In the genomic region with DNA sequence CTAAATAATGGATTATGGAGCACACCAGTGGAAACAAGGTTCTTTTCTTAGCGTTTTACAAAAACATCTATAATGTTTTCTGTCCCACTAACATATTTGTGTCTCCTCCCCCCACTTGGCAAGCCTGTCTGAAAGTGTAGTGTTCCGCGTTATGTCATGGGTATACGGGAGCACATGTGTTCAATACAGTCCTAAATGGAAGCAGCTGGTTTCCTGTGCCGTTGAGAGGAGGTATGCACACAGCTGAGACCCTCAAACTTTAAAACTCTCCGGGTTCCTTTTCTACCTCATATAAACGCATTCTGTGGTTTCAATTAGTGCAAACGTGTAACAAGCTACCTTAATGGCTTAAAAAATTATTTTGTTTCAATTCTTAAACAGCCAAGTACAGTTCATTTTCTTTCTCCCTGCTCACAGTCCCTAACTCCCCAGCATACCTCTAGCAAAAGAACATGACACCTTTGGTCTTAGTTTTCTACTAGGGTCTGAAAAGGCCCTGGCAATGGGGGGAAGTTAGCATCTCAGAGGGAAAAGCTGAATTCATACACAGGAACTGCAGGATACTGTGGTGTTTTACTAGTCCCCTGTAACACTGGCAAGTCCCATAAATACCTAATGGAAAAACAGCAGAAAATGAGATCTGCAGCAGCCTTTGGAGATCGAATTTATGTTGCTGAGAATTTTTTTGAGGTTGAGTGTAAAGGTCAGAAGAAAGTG, we compare ENCODE assay signal across 17 mouse cellular contexts.
DNase-seq lines count a peak whose midpoint lies in the region; ATAC-seq and TF ChIP-seq lines count a peak whose summit lies in the region.
"Had no signal": no experiment of that assay in that cellular context is flagged by ENCODE, and none has a peak within 500 bp of the region (broad histone marks: within the 10 kb centered on the region; RNA-seq: fewer than 3 reads in every experiment).

No protein-coding gene starts in this region.

- H3K27ac ChIP-seq in heart, postnatal 0 days (ENCODE audit: low read depth) = peak overlapping the region; percentile 20; the same call in 1 of the 2 replicates
- no peak overlapping the region for H3K27ac ChIP-seq in heart, adult 2 months
- H3K27ac ChIP-seq in embryonic facial prominence, embryonic 11.5 days (replicated peaks; ENCODE audit: low read depth, low read length) = peak overlapping the region; percentile 65
- H3K27ac ChIP-seq in limb, embryonic 13.5 days = peak overlapping the region; percentile 82
- no peak overlapping the region for H3K27ac ChIP-seq in kidney, embryonic 14.5 days (ENCODE audit: low read depth, low read length)
- H3K27ac ChIP-seq: hindbrain, postnatal 0 days; kidney, embryonic 15.5 days; liver, embryonic 15.5 days; midbrain, embryonic 12.5 days had no signal

- H3K27me3 ChIP-seq in heart, postnatal 0 days (ENCODE audit: control insufficient read depth, insufficient read depth, low read length) = no peaks in the 10 kb centered on the region
- H3K27me3 ChIP-seq in heart, adult 2 months (ENCODE audit: control insufficient read depth, insufficient read depth, low read length) = no peaks in the 10 kb centered on the region
- H3K27me3 ChIP-seq in embryonic facial prominence, embryonic 11.5 days (ENCODE audit: control insufficient read depth, insufficient read depth, low read length) = no peaks in the 10 kb centered on the region
- no peaks in the 10 kb centered on the region for H3K27me3 ChIP-seq in limb, embryonic 13.5 days
- H3K27me3 ChIP-seq in kidney, embryonic 14.5 days (ENCODE audit: control insufficient read depth, insufficient read depth, low read length) = no peaks in the 10 kb centered on the region
- H3K27me3 ChIP-seq: kidney, embryonic 15.5 days; liver, embryonic 15.5 days; midbrain, embryonic 12.5 days had no signal

- H3K9ac ChIP-seq in heart, postnatal 0 days (replicated peaks; ENCODE audit: low read depth, low read length) = no peak overlapping the region
- H3K9ac ChIP-seq in heart, adult 2 months (ENCODE audit: low read depth, low read length) = no peak overlapping the region
- H3K9ac ChIP-seq in embryonic facial prominence, embryonic 11.5 days (replicated peaks; ENCODE audit: low read length) = no peak overlapping the region
- no peak overlapping the region for H3K9ac ChIP-seq in limb, embryonic 13.5 days
- H3K9ac ChIP-seq in kidney, embryonic 14.5 days (ENCODE audit: low read depth, low read length) = no peak overlapping the region
- H3K9ac ChIP-seq: kidney, embryonic 15.5 days; liver, embryonic 15.5 days; midbrain, embryonic 12.5 days had no signal

- no peaks in the 10 kb centered on the region for H3K79me2 ChIP-seq in heart, adult 2 months (replicated peaks; ENCODE audit: control insufficient read depth, insufficient read depth, low read length)

- intact Hi-C loops in heart, adult 2 months (cut with DNase I) = no loop called here

- ATAC-seq in heart, postnatal 0 days (ENCODE audit: insufficient read depth, low read depth) = no peak
- ATAC-seq in embryonic facial prominence, embryonic 11.5 days (replicated peaks; ENCODE audit: insufficient number of reproducible peaks, low FRiP score, low TSS enrichment, low read depth) = peak; percentile 80
- ATAC-seq in limb, embryonic 13.5 days (ENCODE audit: low FRiP score, low read depth) = peak; percentile 94
- ATAC-seq in kidney, embryonic 14.5 days (ENCODE audit: low FRiP score, low TSS enrichment) = no peak
- ATAC-seq: hindbrain, postnatal 0 days had no signal

- DNase-seq in heart, postnatal 0 days (ENCODE audit: low spot score) = no peak
- DNase-seq in heart, adult 2 months = no peak
- DNase-seq in embryonic facial prominence, embryonic 11.5 days (ENCODE audit: low spot score) = peak; percentile 93
- peak; percentile 34 for DNase-seq in thymus, postnatal 4 days
- DNase-seq in retina, postnatal 1 day = no peak
- DNase-seq: adrenal gland, postnatal 14 days; B cell, adult 2 months; cerebellum, postnatal 25 days; gastrocnemius, postnatal 10 days; right cerebral cortex, postnatal 25 days had no signal

- peaks cover 17% of the 10 kb centered on the region for H3K4me1 ChIP-seq in heart, postnatal 0 days (ENCODE audit: control insufficient read depth, insufficient read depth)
- no peaks in the 10 kb centered on the region for H3K4me1 ChIP-seq in heart, adult 2 months (ENCODE audit: control insufficient read depth, insufficient read depth, low read length)
- H3K4me1 ChIP-seq in embryonic facial prominence, embryonic 11.5 days (ENCODE audit: control insufficient read depth, insufficient read depth, low read length) = no peaks in the 10 kb centered on the region
- H3K4me1 ChIP-seq in limb, embryonic 13.5 days = peaks cover 51% of the 10 kb centered on the region
- no peaks in the 10 kb centered on the region for H3K4me1 ChIP-seq in kidney, embryonic 14.5 days (ENCODE audit: control insufficient read depth, insufficient read depth, low read length)
- H3K4me1 ChIP-seq: liver, embryonic 15.5 days had no signal

- TF ChIP-seq POLR2A in heart, adult 2 months (IDR thresholded peaks at IDR 0.05; ENCODE audit: insufficient read depth, low read depth, low read length) = no peak

- no peaks in the 10 kb centered on the region for H3K36me3 ChIP-seq in heart, postnatal 0 days (replicated peaks; ENCODE audit: control insufficient read depth, insufficient read depth, low read length)
- peaks cover 2% of the 10 kb centered on the region; the same call in 1 of the 2 replicates for H3K36me3 ChIP-seq in heart, adult 2 months (ENCODE audit: control insufficient read depth, insufficient read depth, low read length)
- H3K36me3 ChIP-seq in embryonic facial prominence, embryonic 11.5 days (replicated peaks; ENCODE audit: control insufficient read depth, insufficient read depth, low read depth, low read length) = no peaks in the 10 kb centered on the region
- H3K36me3 ChIP-seq in limb, embryonic 13.5 days = no peaks in the 10 kb centered on the region
- H3K36me3 ChIP-seq in kidney, embryonic 14.5 days (ENCODE audit: control insufficient read depth, insufficient read depth, low read length) = no peaks in the 10 kb centered on the region
- H3K36me3 ChIP-seq: kidney, embryonic 15.5 days; liver, embryonic 15.5 days; midbrain, embryonic 12.5 days had no signal

- H3K9me3 ChIP-seq in heart, postnatal 0 days (replicated peaks; ENCODE audit: control insufficient read depth, low read length) = no peaks in the 10 kb centered on the region
- H3K9me3 ChIP-seq in embryonic facial prominence, embryonic 11.5 days (replicated peaks; ENCODE audit: control insufficient read depth, low read length) = no peaks in the 10 kb centered on the region
- no peaks in the 10 kb centered on the region for H3K9me3 ChIP-seq in limb, embryonic 13.5 days
- H3K9me3 ChIP-seq in kidney, embryonic 14.5 days (ENCODE audit: control insufficient read depth, low read length) = no peaks in the 10 kb centered on the region
- H3K9me3 ChIP-seq: G1E; kidney, embryonic 15.5 days; liver, embryonic 15.5 days; midbrain, embryonic 12.5 days had no signal

- no peak overlapping the region for H3K4me3 ChIP-seq in heart, postnatal 0 days (ENCODE audit: low read depth, low read length)
- H3K4me3 ChIP-seq in heart, adult 2 months = no peak overlapping the region
- H3K4me3 ChIP-seq in embryonic facial prominence, embryonic 11.5 days (ENCODE audit: low read depth, low read length) = no peak overlapping the region
- no peak overlapping the region for H3K4me3 ChIP-seq in limb, embryonic 13.5 days
- no peak overlapping the region for H3K4me3 ChIP-seq in kidney, embryonic 14.5 days (ENCODE audit: low read length)
- H3K4me3 ChIP-seq: kidney, embryonic 15.5 days; liver, embryonic 15.5 days; midbrain, embryonic 12.5 days had no signal

- TF ChIP-seq EP300 in heart, postnatal 0 days (IDR thresholded peaks at IDR 0.05; ENCODE audit: low read depth) = no peak
- no peak for TF ChIP-seq EP300 in heart, adult 2 months (IDR thresholded peaks at IDR 0.05; ENCODE audit: insufficient read depth, low read depth, low read length)

- TF ChIP-seq CTCF in heart, postnatal 0 days (IDR thresholded peaks at IDR 0.05; ENCODE audit: low read depth) = no peak
- TF ChIP-seq CTCF in heart, adult 2 months (IDR thresholded peaks at IDR 0.05) = no peak

- H3K4me2 ChIP-seq in heart, postnatal 0 days (ENCODE audit: low read depth, low read length) = no peak overlapping the region
- no peak overlapping the region for H3K4me2 ChIP-seq in embryonic facial prominence, embryonic 11.5 days (ENCODE audit: low read depth, low read length)
- peak overlapping the region; percentile 30; the same call in 1 of the 2 replicates for H3K4me2 ChIP-seq in limb, embryonic 13.5 days (replicated peaks)
- H3K4me2 ChIP-seq in kidney, embryonic 14.5 days (replicated peaks; ENCODE audit: low read depth, low read length) = no peak overlapping the region
- H3K4me2 ChIP-seq: kidney, embryonic 15.5 days; liver, embryonic 15.5 days; midbrain, embryonic 12.5 days had no signal

- 78% methylated on average over 9 of the region's 9 CpGs for WGBS in heart, postnatal 0 days
- 74% methylated on average over 9 of the region's 9 CpGs for WGBS in heart, adult 2 months
- 27% methylated on average over 9 of the region's 9 CpGs for WGBS in embryonic facial prominence, embryonic 11.5 days
- WGBS in limb, embryonic 13.5 days = 11% methylated on average over 9 of the region's 9 CpGs
- 71% methylated on average over 9 of the region's 9 CpGs for WGBS in kidney, embryonic 14.5 days

Comparison
In these comparisons a context has a peak if more than half of its experiments do, and no peak if none do; other contexts are left out.
1. H3K27ac ChIP-seq: peak in heart, postnatal 0 days (single experiment), embryonic facial prominence, embryonic 11.5 days (single experiment) and limb, embryonic 13.5 days (single experiment); none in heart, adult 2 months (single experiment) and kidney, embryonic 14.5 days (single experiment).
2. ATAC-seq: peak in embryonic facial prominence, embryonic 11.5 days (single experiment) and limb, embryonic 13.5 days (single experiment); none in heart, postnatal 0 days (single experiment) and kidney, embryonic 14.5 days (single experiment).
3. DNase-seq: peak in embryonic facial prominence, embryonic 11.5 days (single experiment) and thymus, postnatal 4 days (single experiment); none in heart, postnatal 0 days (single experiment), heart, adult 2 months (0 of 2) and retina, postnatal 1 day (single experiment).